Mouse (Mus musculus) forebrain, embryonic 11.5 days (tissue): ENCODE results near the gene Dynll1. TPM values are rescaled to one million over a fixed set of nuclear protein-coding genes. Genes with fewer than 3 reads are reported as not detected.

ENCODE experiments used
- polyA plus RNA-seq: library from polyadenylated mRNA; unstranded; fragments of >200 nt; fragmentation: Nextera tagmentation; extraction: Ambion mirVana; gene quantifications from 2 replicates; pipeline ENCODE4 v1.2.1, GENCODE M21; 2014

Dynll1 gene
- polyA plus RNA-seq, 1 experiment from 2014 or later = 1,518 TPM

Other genes starting within 250 kb of the Dynll1 start
- gene Gm10401, start 202.7 kb downstream of the Dynll1 start, polyA plus RNA-seq = 22.0 and 33.1 TPM in 2 replicates
- gene Acads, start 181.7 kb downstream of the Dynll1 start, polyA plus RNA-seq = 30.1 and 31.5 TPM in 2 replicates
- gene Unc119b, start 166.0 kb downstream of the Dynll1 start, polyA plus RNA-seq = 81.2 and 83.3 TPM in 2 replicates
- 56.3 and 56.4 TPM in 2 replicates for gene Mlec, start 142.8 kb downstream of the Dynll1 start, polyA plus RNA-seq
- 1.2 and 1.5 TPM in 2 replicates for gene Cabp1, start 106.6 kb downstream of the Dynll1 start, polyA plus RNA-seq
- 98.4 and 105 TPM in 2 replicates for gene Pop5, start 65.2 kb downstream of the Dynll1 start, polyA plus RNA-seq
- gene Rnf10, start 28.1 kb downstream of the Dynll1 start, polyA plus RNA-seq = 109 and 110 TPM in 2 replicates
- 57.1 and 58.2 TPM in 2 replicates for gene Coq5, start 21.3 kb downstream of the Dynll1 start, polyA plus RNA-seq
- gene Srsf9, start 26.2 kb upstream of the Dynll1 start, polyA plus RNA-seq = 373 and 388 TPM in 2 replicates
- gene Gatc, start 40.2 kb upstream of the Dynll1 start, polyA plus RNA-seq = 51.5 and 51.6 TPM in 2 replicates
- 56.4 and 59.4 TPM in 2 replicates for gene Triap1, start 40.2 kb upstream of the Dynll1 start, polyA plus RNA-seq
- 674 and 731 TPM in 2 replicates for gene Cox6a1, start 48.0 kb upstream of the Dynll1 start, polyA plus RNA-seq
- gene Msi1, start 128.6 kb upstream of the Dynll1 start, polyA plus RNA-seq = 202 and 219 TPM in 2 replicates
- not detected in 2 replicates for gene Pla2g1b, start 165.3 kb upstream of the Dynll1 start, polyA plus RNA-seq
- gene Sirt4, start 183.7 kb upstream of the Dynll1 start, polyA plus RNA-seq = 20.6 and 22.0 TPM in 2 replicates
- 11.9 and 12.3 TPM in 2 replicates for gene Pxn, start 205.7 kb upstream of the Dynll1 start, polyA plus RNA-seq